Mouse (Mus musculus) kidney, postnatal 36 days (tissue): ENCODE data around the gene Atp2c2.
A peak's percentile ranks its signal among the peaks of the same experiment; 100 is the strongest.

Experiments used
- DNase-seq, 2 experiments: peaks; one replicate each; pipeline ENCODE4 v3.0.0; 2021 to 2022; ENCODE audit warnings: mixed read lengths in 2 of 2

Gene Atp2c2

DNA sequence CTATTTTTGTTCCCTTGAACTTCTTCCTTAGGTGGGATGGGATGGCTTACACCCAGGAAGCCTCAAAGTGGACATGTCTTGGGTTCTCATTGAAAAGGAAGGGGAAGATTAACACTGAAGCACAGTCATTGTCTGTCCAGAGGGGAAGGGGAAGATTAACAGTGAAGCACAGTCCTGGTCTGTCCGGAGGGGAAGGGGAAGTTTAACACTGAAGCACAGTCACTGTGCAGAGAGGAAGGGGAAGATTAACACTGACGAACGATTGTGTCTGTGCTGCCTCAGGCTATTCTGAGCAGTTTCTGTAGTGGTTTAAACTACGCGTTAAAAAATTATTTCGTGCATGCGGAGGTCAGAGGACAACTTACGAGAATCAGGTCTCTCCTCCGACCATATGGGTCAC, 7.3 kb downstream of the Atp2c2 start:
- DNase-seq: no peak

DNA sequence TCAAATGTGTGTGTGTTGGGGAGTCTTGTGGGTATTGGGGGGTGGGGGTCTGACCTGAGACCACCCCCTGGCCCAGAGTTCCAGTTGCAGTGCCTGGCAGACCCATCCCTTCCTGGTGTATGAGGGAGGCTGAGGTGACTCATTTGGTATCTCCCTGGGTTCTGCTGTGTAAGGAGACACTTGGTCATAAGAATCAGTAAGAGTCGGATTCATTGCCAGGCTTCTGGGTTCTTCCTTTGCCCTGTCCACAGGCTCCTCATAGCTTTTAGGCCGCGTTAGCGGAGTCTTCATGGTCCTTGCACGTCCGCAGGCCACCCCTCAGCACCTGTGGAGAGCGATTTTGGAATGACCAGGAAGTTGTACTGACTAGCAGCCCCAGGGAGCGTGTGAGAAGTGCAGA, 8.7 kb downstream of the Atp2c2 start:
- no peak for DNase-seq

DNA sequence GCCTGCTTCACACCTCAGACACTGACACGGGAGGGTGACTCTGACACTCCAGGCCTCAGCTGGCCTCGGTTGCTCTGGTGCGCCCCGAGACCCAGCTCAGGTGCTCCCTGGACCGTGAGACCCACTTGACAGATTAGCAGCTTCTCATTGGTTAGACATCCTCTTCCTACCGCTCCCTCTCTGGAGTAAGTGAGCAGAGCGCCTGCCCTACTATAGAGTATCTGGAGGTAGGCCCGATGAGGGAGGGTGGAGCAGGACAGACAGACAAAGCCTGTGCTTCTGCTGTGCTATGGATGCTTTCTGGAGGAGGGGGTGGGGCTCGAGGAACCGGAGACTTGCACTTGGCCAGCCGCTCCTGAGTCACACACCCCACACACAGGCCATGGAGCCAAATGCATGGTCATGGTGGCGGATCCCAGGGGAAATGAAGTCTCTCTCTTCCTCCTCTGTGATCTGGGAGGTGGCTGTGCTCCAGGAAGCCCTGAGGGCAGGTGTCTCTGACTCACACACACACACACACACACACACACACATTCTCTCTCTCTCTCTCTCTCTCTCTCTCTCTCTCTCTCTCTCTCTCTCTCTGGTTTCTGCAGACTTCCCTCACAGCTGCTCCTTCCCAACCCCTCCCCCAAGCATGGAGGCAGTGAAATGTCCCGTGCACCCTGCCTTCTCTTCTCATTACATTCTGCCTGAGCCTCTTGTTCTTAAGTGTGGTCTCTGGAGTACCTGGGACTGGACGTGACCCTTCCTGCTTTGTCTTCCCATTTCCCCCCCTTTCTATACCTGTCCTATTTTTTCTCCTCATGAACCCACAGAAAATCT, 9.3 kb downstream of the Atp2c2 start:
- peak; percentile 13 to 15 for DNase-seq

GRCm38 (mm10) chr8:119709703-119710093, 9.9 kb downstream of the Atp2c2 start:
- DNase-seq: no peak

GRCm38 (mm10) chr8:119712226-119712625, 12.4 kb downstream of the Atp2c2 start:
- DNase-seq: no peak

DNA sequence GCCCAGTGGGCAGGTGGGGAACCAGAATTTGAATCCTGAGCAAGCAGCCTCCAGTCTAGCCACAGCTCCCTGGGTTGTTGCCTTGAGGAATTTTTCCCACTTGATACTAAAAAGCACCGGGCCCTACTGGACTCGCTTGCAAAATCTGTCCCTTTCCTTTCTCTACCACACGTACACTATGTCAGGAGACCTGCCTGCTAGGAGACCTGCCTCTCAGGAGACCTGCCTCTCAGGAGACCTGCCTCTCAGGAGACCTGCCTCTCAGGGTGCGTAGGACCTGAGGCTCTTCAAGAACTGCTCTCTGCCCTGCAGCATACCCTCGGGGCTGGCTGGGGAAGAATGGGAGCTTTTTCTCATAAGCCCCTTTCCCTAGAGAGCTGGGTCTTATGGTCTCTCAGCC, 13.6 kb downstream of the Atp2c2 start:
- DNase-seq: no peak

GRCm38 (mm10) chr8:119715221-119715620, 15.4 kb downstream of the Atp2c2 start:
- DNase-seq: peak; percentile 51 to 75

GRCm38 (mm10) chr8:119716730-119717299, 17.0 kb downstream of the Atp2c2 start:
- DNase-seq: no peak

GRCm38 (mm10) chr8:119717765-119718164, 18.0 kb downstream of the Atp2c2 start:
- DNase-seq: peak; percentile 16 to 62

- DNase-seq: no peak
These were observed 19.2 kb downstream of the Atp2c2 start for GRCm38 (mm10) chr8:119719011-119719501.

DNA sequence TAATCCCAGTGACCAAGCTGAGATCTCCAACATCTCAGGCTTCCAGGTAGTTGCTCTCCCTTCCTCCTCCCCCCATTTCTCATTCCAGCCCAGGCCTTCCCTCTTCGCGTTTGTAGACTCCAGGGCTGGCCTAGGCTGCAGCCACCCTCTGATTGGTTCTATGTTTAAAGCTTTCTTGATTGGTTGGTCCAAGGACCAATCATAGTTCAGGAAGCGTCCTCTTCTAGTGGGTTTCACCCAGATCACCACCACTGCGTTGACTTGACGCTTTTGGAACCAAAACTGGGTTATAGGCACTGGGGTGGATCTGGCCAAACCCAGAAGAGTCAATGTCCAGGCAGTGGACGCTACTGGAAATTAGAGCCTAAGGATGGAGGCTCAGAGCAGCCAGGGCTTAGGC, 22.5 kb downstream of the Atp2c2 start:
- no peak for DNase-seq

GRCm38 (mm10) chr8:119723676-119724075, 23.9 kb downstream of the Atp2c2 start:
- no peak for DNase-seq

DNA sequence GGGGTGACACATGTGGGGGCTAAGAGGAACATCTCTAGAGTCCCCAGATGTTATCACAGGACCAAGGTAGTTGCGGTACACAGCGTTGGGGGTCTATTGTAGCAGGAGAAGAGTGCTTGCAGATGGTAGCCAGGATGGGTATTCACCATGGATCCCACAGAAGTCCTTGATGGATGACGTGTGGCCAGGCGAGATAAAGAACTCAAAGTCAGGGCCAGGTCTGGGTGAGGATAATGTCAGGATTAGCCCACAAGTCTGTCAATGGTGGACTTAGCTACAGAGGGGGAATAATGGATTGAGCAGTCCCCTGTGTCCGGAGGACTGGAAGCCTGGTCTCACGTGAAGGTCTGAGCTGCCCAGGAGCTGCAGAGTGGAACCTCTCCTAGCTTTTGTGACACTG, 24.8 kb downstream of the Atp2c2 start:
- DNase-seq: no peak

- DNase-seq: no peak
These were observed 27.3 kb downstream of the Atp2c2 start for GRCm38 (mm10) chr8:119727093-119727492.

- DNase-seq: no peak
These were observed 28.6 kb downstream of the Atp2c2 start for GRCm38 (mm10) chr8:119728351-119728895.

DNA sequence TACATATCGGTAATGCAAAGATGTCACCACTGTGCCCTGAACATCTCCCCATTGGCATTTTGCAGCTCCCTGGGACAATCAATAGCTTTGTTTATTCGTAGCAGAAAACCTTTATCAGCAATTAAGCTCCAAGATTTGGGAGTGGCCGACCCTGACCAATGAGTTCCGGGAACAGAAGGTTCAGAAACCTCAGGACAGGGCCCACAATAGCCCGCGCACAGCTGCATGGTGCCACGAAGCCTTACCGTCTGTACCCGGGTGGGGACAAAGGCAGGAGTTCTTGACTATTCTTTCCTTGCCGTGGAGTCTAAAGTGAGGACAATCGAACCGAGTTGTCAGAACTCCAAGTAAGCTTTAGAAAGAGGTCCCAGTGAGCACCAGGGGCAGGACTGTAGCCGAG, 32.3 kb downstream of the Atp2c2 start:
- no peak for DNase-seq

DNA sequence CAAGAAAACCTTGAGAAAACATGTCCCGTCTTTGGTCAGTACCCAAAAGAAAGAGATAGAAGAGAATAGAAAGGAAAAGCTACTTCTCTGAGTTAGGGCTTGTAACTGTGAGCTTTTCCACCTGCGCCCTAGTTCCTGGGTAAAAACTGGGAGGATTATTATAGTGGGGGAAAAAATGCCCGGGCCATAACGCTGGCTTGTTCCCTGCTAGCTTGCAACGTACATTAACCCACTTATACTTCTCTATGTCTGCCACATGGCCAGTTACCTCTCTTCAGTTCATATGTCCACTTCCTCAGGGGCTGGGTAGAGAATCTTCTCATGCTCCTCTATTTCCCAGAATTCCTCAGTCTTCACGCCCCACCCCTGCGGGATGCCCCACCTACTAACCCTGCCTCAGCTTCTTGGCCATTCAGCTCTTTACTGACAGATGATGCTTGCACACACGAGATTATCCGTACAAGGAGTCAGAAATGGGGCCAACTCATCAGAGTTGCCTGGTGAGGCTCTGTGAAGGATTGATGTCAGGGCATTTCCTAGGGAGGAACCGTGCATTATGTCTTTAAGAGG, 36.6 kb downstream of the Atp2c2 start:
- no peak for DNase-seq

- DNase-seq: no peak
These were observed 37.5 kb downstream of the Atp2c2 start for GRCm38 (mm10) chr8:119737093-119737900.

- no peak for DNase-seq
These were observed 38.5 kb downstream of the Atp2c2 start for GRCm38 (mm10) chr8:119738129-119738907.

- DNase-seq: no peak
These were observed 40.8 kb downstream of the Atp2c2 start for GRCm38 (mm10) chr8:119740634-119741033.

DNA sequence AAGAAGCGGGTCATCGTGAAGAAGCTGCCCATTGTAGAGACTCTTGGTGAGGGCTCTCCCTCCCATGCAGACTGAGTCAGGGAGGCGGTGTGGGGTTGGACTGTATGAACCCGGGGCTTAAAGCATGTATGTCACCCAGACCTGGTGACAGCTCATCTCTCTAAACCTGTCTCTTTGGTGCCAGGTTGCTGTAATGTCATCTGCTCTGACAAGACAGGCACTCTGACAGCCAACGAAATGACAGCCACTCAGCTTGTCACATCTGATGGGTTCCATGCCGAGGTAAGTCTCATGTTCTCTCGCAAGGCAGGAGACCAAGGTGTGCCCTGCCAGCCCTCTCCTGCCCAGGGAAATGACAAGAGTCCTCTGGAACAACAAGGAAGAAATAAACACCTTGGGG, 42.6 kb downstream of the Atp2c2 start:
- DNase-seq: no peak
